Mouse (Mus musculus): ENCODE data around the gene Gm42715.

DNA sequence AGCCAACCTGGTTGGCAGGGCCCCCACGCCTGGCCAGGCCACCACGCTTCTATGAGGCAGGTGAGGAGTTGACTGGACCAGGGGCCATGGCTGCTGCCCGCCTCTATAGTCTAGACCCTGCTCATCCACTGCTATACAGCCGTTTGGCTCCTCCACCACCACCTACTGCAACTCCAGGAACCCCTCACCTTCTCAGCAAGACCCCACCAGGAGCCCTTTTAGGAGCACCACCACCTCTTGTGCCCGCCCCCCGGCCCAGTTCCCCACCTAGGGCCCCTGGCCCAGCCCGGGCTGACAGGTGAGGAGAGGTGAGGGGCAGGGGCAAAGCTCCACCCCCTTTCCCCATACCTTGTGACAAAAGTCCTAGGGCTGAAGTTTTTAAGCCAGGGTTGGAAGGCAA, 29.4 kb upstream of the Gm42715 start:
- TF ChIP-seq CTCF (IDR thresholded peaks at IDR 0.05; ENCODE audit: low read depth) (no peak), EP300 (optimal IDR thresholded peaks at IDR 0.05) (no peak)

Measured in stomach, postnatal 0 days (tissue).